Mouse (Mus musculus): Measurements from ENCODE around the gene Fgfr2. TPM values are rescaled to one million over a fixed set of nuclear protein-coding genes. Genes with fewer than 3 reads are reported as not detected.

Fgfr2 gene
- total and polyA plus RNA-seq, 2 experiments from 2014 or later: 12.1 to 32.6 TPM

DNA sequence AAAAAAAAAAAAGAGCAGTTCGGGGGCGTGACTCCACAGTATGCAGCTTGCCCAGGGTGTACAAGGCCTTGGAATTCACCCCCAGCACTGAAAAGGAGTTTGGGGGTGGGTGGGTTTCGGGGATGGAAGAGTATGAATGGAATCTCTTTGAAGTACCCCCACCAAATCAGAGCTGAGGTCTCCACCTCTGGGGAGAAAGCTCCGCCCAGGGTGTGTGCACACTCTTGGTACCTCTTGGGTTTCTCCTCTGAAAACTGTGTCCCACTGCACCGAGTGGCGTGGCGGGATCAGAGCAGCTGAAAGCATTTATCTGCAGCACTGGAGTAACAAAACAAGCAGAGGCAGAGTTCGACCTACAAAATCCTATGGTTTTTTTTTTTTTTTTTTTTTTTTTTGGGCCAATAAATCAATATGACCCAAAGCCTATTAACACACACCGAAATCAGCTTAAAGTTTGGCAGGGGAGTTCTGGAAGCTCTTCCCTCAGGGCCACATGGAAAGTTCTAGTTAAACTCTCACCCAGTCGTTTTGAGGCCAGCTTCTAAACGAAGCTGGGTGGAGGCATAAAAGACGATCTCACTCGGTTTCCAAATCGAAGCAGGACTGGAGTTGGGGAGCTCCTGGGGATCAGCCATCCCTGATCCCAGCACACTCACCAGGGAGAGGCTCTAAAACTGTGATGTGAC is 2798.3 kb downstream of the Fgfr2 start:
- H3K27ac ChIP-seq (ENCODE audit: low read depth, low read length): no peak overlapping the region
- H3K4me2 ChIP-seq (ENCODE audit: low read depth, low read length, poor library complexity, severe bottlenecking): no peak overlapping the region
- no peak overlapping the region for H3K4me3 ChIP-seq (ENCODE audit: low read depth, low read length)
- no peak overlapping the region for H3K9ac ChIP-seq (replicated peaks; ENCODE audit: low read length, poor library complexity, severe bottlenecking)
- 63% methylated on average over 14 of the region's 14 CpGs for WGBS
- peaks cover 13% of the 10 kb centered on the region for H3K4me1 ChIP-seq (ENCODE audit: insufficient read depth, low read length)
- H3K27me3 ChIP-seq (ENCODE audit: insufficient read depth, low read length): 0 out of 2 replicates have a peak, but pooled peaks cover 3% of the 10 kb centered on the region
- H3K36me3 ChIP-seq (ENCODE audit: insufficient read depth, low read length): no peaks in the 10 kb centered on the region
- ATAC-seq (ENCODE audit: low FRiP score) (no peak), DNase-seq (ENCODE audit: low spot score) (no peak)
- no peak for TF ChIP-seq CTCF (IDR thresholded peaks at IDR 0.05)
- H3K9me3 ChIP-seq (ENCODE audit: low read length): no peaks in the 10 kb centered on the region

DNA sequence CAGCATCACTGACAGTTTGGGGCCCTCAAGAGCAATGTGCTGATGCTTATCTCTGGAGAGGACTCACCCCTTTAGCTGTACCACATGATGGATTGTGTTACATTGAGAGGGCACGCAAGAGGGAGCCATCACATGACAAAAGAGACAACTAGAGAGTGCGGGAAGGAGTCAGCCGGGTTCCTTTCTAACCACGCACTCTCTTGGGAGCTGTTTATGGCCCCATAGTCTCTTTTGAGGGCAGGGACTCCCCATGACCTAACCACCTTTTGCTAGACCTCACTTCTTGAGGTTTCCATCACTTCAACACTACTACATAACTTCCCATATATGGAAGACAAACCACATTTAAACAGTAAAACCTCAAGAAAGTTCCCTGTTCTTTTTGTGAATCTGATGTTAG is 2799.4 kb downstream of the Fgfr2 start:
- H3K4me3 ChIP-seq (ENCODE audit: low read depth, low read length): no peak overlapping the region
- WGBS: 87% methylated on average over 4 of the region's 4 CpGs
- ATAC-seq (ENCODE audit: low FRiP score) (no peak), DNase-seq (ENCODE audit: low spot score) (no peak)
- 0 out of 2 replicates have a peak, but pooled peaks cover 3% of the 10 kb centered on the region for H3K27me3 ChIP-seq (ENCODE audit: insufficient read depth, low read length)
- no peak for TF ChIP-seq CTCF (IDR thresholded peaks at IDR 0.05)
- no peaks in the 10 kb centered on the region for H3K36me3 ChIP-seq (ENCODE audit: insufficient read depth, low read length)
- no peak overlapping the region for H3K4me2 ChIP-seq (ENCODE audit: low read depth, low read length, poor library complexity, severe bottlenecking)
- H3K9ac ChIP-seq (replicated peaks; ENCODE audit: low read length, poor library complexity, severe bottlenecking): no peak overlapping the region
- H3K9me3 ChIP-seq (ENCODE audit: low read length): no peaks in the 10 kb centered on the region
- peaks cover 16% of the 10 kb centered on the region for H3K4me1 ChIP-seq (ENCODE audit: insufficient read depth, low read length)
- H3K27ac ChIP-seq (ENCODE audit: low read depth, low read length): no peak overlapping the region

DNA sequence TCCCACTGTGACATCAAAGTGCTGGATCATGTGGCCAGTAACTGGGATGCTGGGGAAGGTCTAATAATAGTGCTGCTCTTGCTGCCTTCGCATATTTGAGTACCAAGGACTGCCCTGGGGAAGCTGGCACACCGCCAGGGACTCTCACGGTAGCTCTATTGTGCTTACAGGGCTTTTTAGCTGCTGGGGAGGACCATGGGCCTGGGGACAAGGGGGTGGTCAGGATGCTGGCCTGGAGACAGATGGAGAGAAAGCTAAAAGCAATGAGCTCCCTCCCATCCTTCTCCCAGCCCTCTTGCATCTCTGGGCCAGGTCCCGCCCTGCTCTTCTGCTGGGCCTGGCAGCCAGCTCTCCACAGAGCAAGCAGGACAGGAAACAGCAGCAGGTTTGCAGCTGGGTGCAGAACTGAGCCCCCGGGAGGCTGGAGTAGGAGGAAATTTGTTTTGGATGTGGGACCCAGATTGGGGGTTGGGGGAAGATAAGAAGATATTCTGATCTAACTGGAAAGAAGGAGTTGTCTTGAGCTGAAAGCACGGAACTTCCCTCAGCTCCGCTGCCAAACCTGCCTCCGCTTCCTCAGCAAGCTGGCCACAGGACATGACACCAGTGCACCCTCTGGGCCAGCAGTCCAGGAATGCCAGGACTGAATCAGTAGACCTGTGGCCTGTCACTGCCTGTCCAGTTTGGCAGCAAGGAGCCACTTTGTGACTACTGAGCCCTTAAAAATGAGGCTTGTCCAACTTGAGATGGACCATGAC is 2803.2 kb downstream of the Fgfr2 start:
- DNase-seq (ENCODE audit: low spot score) (peak; percentile 86), ATAC-seq (ENCODE audit: low FRiP score) (0 out of 2 replicates have a peak, but pooled peaks have one; percentile 23)
- H3K4me2 ChIP-seq (ENCODE audit: low read depth, low read length, poor library complexity, severe bottlenecking): no peak overlapping the region
- 40% methylated on average over 8 of the region's 8 CpGs for WGBS
- peak overlapping the region; percentile 38; the same call in 1 of the 2 replicates for H3K27ac ChIP-seq (ENCODE audit: low read depth, low read length)
- no peak for TF ChIP-seq CTCF (IDR thresholded peaks at IDR 0.05)
- H3K27me3 ChIP-seq (ENCODE audit: insufficient read depth, low read length): no peaks in the 10 kb centered on the region
- peaks cover 8% of the 10 kb centered on the region for H3K4me1 ChIP-seq (ENCODE audit: insufficient read depth, low read length)
- no peaks in the 10 kb centered on the region for H3K36me3 ChIP-seq (ENCODE audit: insufficient read depth, low read length)
- no peak overlapping the region for H3K4me3 ChIP-seq (ENCODE audit: low read depth, low read length)
- H3K9me3 ChIP-seq (ENCODE audit: low read length): no peaks in the 10 kb centered on the region
- 0 out of 2 replicates have a peak overlapping the region, but pooled peaks have one; percentile 36 for H3K9ac ChIP-seq (replicated peaks; ENCODE audit: low read length, poor library complexity, severe bottlenecking)

DNA sequence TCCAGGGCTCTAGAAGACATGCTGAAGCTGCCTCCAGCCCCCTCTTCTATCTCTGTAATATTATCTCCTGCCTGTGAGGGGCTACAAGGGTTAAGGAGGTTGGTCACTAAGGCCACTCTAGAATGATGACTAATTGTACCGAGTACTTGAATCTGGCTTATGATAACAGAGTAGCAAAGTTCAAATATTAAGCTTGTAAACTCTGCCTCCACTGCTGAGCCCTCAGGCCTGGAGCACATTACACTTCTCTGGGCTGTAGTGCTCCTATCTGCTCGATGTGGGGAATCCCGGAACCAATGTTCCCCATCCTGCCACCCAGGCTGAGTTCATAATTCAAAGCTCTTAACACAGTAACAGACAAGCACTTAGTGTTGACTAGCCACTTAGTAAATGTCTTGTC is 2806.9 kb downstream of the Fgfr2 start:
- Histone ChIP-seq H3K9me3 (ENCODE audit: low read length) (no peaks in the 10 kb centered on the region), H3K4me2 (ENCODE audit: low read depth, low read length, poor library complexity, severe bottlenecking) (no peak overlapping the region), H3K27me3 (ENCODE audit: insufficient read depth, low read length) (no peaks in the 10 kb centered on the region), H3K36me3 (ENCODE audit: insufficient read depth, low read length) (no peaks in the 10 kb centered on the region), H3K4me3 (ENCODE audit: low read depth, low read length) (no peak overlapping the region), H3K4me1 (ENCODE audit: insufficient read depth, low read length) (peaks cover 8% of the 10 kb centered on the region), H3K9ac (replicated peaks; ENCODE audit: low read length, poor library complexity, severe bottlenecking) (no peak overlapping the region), H3K27ac (ENCODE audit: low read depth, low read length) (no peak overlapping the region)
- no peak for TF ChIP-seq CTCF (IDR thresholded peaks at IDR 0.05)
- 92% methylated on average over 3 of the region's 3 CpGs for WGBS
- ATAC-seq (ENCODE audit: low FRiP score) (no peak), DNase-seq (ENCODE audit: low spot score) (no peak)

GRCm38 (mm10) chr7:130315221-130315620 is 2807.9 kb downstream of the Fgfr2 start:
- peaks cover 7% of the 10 kb centered on the region for H3K4me1 ChIP-seq (ENCODE audit: insufficient read depth, low read length)
- no peak overlapping the region for H3K4me3 ChIP-seq (ENCODE audit: low read depth, low read length)
- no peaks in the 10 kb centered on the region for H3K27me3 ChIP-seq (ENCODE audit: insufficient read depth, low read length)
- H3K9me3 ChIP-seq (ENCODE audit: low read length): no peaks in the 10 kb centered on the region
- no peaks in the 10 kb centered on the region for H3K36me3 ChIP-seq (ENCODE audit: insufficient read depth, low read length)
- H3K9ac ChIP-seq (replicated peaks; ENCODE audit: low read length, poor library complexity, severe bottlenecking): no peak overlapping the region
- H3K27ac ChIP-seq (ENCODE audit: low read depth, low read length): no peak overlapping the region
- 82% methylated on average over 6 of the region's 6 CpGs for WGBS
- H3K4me2 ChIP-seq (ENCODE audit: low read depth, low read length, poor library complexity, severe bottlenecking): no peak overlapping the region
- no peak for DNase-seq (ENCODE audit: low spot score)
- ATAC-seq (ENCODE audit: low FRiP score): no peak
- no peak for TF ChIP-seq CTCF (IDR thresholded peaks at IDR 0.05)

- no peak for DNase-seq (ENCODE audit: low spot score)
- Histone ChIP-seq H3K9ac (replicated peaks; ENCODE audit: low read length, poor library complexity, severe bottlenecking) (no peak overlapping the region), H3K9me3 (ENCODE audit: low read length) (no peaks in the 10 kb centered on the region), H3K4me3 (ENCODE audit: low read depth, low read length) (no peak overlapping the region), H3K4me2 (ENCODE audit: low read depth, low read length, poor library complexity, severe bottlenecking) (no peak overlapping the region), H3K27me3 (ENCODE audit: insufficient read depth, low read length) (no peaks in the 10 kb centered on the region), H3K27ac (ENCODE audit: low read depth, low read length) (no peak overlapping the region), H3K4me1 (ENCODE audit: insufficient read depth, low read length) (peaks cover 1% of the 10 kb centered on the region), H3K36me3 (ENCODE audit: insufficient read depth, low read length) (no peaks in the 10 kb centered on the region)
- no peak for TF ChIP-seq CTCF (IDR thresholded peaks at IDR 0.05)
- no peak for ATAC-seq (ENCODE audit: low FRiP score)
- 92% methylated on average over 6 of the region's 6 CpGs for WGBS
These were observed 2808.5 kb downstream of the Fgfr2 start for GRCm38 (mm10) chr7:130314658-130315057.

Data from midbrain, postnatal 0 days (tissue).